Mouse (Mus musculus) megakaryocyte, embryonic 14.5 days (primary cell): ENCODE data around the gene Hivep3. TPM values are rescaled to one million over a fixed set of nuclear protein-coding genes. Genes with fewer than 3 reads are reported as not detected.

Source experiments
- H3K27me3 ChIP-seq: replicated peaks from 2 replicates; pipeline ENCODE3; 2012; ENCODE audit warnings: inconsistent platforms
- H3K36me3 ChIP-seq: replicated peaks from 2 replicates; pipeline ENCODE3; 2012; ENCODE audit warnings: low read length, inconsistent platforms, mixed read lengths
- H3K4me1 ChIP-seq: 2 replicates; pipeline ENCODE4 v1.6.1; 2012; ENCODE audit warnings: inconsistent platforms
- H3K4me3 ChIP-seq: replicated peaks from 2 replicates; pipeline ENCODE3; 2012; ENCODE audit warnings: moderate library complexity, mild to moderate bottlenecking, inconsistent platforms
- H3K9me3 ChIP-seq: 2 replicates; pipeline ENCODE4 v1.6.1; 2012; ENCODE audit warnings: inconsistent platforms
- FLI1 ChIP-seq: IDR thresholded peaks from 2 replicates; pipeline ENCODE4 v1.6.1; 2012; ENCODE audit warnings: low read length, inconsistent platforms, mixed read lengths
- GATA1 ChIP-seq: IDR thresholded peaks from 3 replicates; pipeline ENCODE4 v1.6.1; 2012; ENCODE audit warnings: mixed read lengths, low read length, inconsistent platforms, borderline replicate concordance
- polyA plus RNA-seq: library from polyadenylated mRNA; stranded (reverse); fragments of >175 nt; gene quantifications from 2 replicates; pipeline ENCODE4 v1.2.3, GENCODE M21; 2012; ENCODE audit warnings: low replicate concordance; ENCODE audit not compliant: insufficient read depth

The Hivep3 gene
- polyA plus RNA-seq, 1 experiment, result 10.4 TPM

DNA sequence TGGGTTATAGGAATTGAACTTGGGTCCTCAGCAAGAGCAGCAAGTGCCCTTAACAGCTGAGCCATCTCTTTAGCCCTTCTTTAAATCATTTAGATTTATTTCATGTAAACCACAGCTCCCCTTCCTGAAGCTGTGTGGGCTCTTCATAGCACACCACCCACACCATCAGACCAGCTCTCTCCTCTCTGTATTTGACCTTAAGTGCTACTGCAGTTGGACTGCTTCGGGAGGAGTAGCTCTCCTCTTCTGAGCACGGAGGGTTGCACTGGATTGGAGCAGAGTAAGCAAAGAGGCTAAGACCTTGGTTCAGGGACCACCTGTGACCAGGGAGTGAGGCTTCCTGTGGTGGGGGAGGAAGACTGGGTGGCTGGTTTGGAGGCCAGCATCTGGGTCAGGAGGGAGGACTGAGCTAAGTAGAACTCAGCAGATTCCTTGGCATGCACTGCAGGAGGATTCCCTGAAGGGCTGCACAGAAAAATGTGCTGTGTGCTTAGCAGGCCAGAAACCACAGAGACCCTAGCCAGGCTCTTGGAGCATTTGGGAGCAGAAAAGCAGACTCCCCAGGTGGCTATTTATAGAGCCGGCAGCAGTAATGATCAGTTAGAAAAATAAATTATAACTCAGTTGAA is 132.4 kb downstream of the Hivep3 start:
- Histone ChIP-seq H3K4me1 (peaks cover 92% of the 10 kb centered on the region), H3K4me3 (no peak overlapping the region), H3K27me3 (no peaks in the 10 kb centered on the region), H3K36me3 (peaks cover 73% of the 10 kb centered on the region), H3K9me3 (no peaks in the 10 kb centered on the region)
- TF ChIP-seq FLI1, result no peak
- no peak for TF ChIP-seq GATA1

DNA sequence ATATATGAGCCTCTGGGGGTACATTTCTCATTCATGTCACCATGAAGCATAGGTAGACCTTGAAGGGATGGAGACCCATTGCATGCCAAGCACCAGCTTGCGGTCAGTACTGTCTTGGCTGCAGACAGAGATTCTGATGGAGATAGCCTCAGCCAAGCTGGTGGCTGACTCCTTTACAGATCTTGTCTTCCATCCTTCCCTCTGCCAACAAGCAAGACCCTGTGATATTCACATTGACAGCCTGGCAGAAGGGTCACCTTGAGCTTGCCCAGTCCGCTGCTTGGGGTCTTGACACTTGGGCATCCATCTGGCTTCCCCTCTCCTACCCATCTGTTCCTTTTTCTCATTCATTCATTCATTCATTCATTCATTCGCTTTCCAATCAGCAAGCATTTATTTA is 133.5 kb downstream of the Hivep3 start:
- no peaks in the 10 kb centered on the region for H3K9me3 ChIP-seq
- H3K4me1 ChIP-seq, result peaks cover 92% of the 10 kb centered on the region
- TF ChIP-seq GATA1 (no peak), FLI1 (no peak)

DNA sequence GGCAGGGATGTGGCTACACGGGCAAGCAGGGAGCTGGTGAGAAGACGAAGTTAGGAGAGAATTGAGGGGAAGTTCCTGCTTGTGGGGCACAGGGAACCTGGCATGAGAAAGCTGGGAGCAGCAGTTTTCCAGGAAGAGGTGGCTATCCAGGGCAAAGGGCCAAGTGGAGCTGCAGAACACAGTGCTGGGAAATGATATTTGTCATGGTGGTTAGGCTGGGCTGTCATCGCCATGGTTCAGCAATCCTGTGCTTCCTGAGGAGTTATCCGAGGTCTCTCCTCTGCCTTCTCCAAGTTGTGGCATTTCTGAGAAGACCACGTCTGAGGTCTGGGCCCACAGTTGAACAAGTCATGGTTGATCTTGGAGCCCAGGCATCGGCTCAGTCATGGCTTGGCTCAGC is 136.8 kb downstream of the Hivep3 start:
- H3K4me1 ChIP-seq, result peaks cover 100% of the 10 kb centered on the region
- no peaks in the 10 kb centered on the region for H3K9me3 ChIP-seq
- H3K36me3 ChIP-seq, result peaks cover 71% of the 10 kb centered on the region
- no peaks in the 10 kb centered on the region for H3K27me3 ChIP-seq
- peak overlapping the region; percentile 70 for H3K4me3 ChIP-seq
- peak; percentile 60; the same call in 1 of the 2 replicates for TF ChIP-seq FLI1
- TF ChIP-seq GATA1, result no peak; the same call in 2 of the 3 replicates

More for the DNA sequence above, 133.5 kb downstream of the Hivep3 start:
- Histone ChIP-seq H3K4me3 (peak overlapping the region; percentile 43), H3K36me3 (peaks cover 74% of the 10 kb centered on the region), H3K27me3 (no peaks in the 10 kb centered on the region)

DNA sequence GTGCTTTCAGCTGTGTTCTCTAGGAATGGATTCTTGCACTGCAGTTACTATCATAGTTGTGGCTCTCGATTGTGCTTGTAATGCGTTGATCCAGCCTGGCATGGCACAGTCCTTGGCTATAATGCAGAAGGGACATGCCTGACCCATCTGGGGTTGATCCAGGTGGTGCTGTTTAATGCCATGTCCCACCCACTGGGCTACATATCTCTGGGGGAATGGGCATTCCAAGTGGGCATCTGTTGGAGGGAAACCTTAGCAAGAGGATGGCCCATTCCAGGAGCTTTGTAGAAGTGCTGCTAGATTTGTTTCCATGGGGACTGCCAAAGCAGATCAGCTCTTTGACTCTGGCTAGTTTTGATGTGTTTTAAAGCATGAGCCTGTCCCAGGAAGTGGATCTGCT is 137.9 kb downstream of the Hivep3 start:
- Histone ChIP-seq H3K36me3 (peaks cover 62% of the 10 kb centered on the region), H3K4me1 (peaks cover 100% of the 10 kb centered on the region), H3K27me3 (no peaks in the 10 kb centered on the region), H3K9me3 (no peaks in the 10 kb centered on the region), H3K4me3 (peak overlapping the region; percentile 85)
- TF ChIP-seq GATA1 (no peak), FLI1 (no peak)

DNA sequence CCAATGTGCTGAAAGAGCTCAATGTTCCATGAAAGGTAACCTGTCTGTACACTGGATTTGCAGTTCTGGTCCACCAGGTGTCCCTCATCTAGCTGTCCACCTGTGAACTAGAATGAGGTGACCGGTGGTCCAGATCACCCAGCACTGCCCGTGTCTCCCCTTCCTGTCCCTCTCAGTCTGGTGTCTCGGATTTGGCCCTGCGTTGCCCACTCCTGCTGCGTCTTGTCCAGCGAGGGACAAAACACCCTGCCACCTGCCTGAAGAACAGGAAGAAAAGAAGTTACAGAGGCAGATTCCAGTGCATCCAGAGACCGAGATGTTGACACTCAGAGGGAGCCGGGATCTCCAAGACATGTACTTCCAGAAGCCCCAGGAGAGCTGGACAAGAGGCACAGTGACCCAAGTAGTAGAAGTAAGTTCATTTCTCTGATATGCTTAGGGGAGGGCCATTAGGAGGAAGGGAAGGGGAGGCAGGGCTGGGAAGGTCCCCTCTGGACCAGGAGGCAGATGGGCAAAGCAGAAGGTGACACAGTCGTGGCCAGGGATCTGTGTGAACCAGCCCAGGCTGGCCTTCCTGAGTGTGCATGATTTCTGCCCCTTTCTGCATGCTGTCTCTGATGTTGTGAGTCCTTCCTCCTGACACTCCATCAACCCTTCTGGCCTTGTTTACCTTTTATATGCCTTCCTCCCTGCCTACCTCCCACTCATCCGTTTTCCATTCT is 138.4 kb downstream of the Hivep3 start:
- TF ChIP-seq FLI1 (no peak), GATA1 (no peak)
- H3K4me3 ChIP-seq, result peak overlapping the region; percentile 85

DNA sequence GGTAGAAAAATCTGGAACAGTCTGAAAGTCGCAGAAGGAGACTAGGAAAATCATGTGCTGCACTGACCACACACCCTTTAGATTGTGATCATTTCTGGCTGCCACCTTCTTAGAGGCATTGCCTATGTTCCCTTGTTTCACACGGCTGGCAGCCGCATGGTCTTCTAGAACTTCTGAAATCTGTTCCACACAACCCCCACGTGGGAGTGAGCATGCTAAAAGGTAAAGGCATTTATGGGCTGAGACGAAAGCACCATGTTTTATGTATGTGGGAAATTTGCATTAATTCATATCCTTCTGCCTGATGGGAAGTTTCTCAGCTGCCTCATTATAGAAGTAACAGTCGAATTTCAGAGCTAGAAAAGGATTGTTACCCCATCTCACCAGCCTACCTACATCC is 140.4 kb downstream of the Hivep3 start:
- no peaks in the 10 kb centered on the region for H3K27me3 ChIP-seq
- peaks cover 100% of the 10 kb centered on the region for H3K4me1 ChIP-seq
- peak overlapping the region; percentile 88 for H3K4me3 ChIP-seq
- peaks cover 51% of the 10 kb centered on the region for H3K36me3 ChIP-seq
- no peak for TF ChIP-seq GATA1
- no peaks in the 10 kb centered on the region for H3K9me3 ChIP-seq

More for the DNA sequence above, 138.4 kb downstream of the Hivep3 start:
- Histone ChIP-seq H3K27me3 (no peaks in the 10 kb centered on the region), H3K36me3 (peaks cover 58% of the 10 kb centered on the region), H3K4me1 (peaks cover 100% of the 10 kb centered on the region), H3K9me3 (no peaks in the 10 kb centered on the region)

DNA sequence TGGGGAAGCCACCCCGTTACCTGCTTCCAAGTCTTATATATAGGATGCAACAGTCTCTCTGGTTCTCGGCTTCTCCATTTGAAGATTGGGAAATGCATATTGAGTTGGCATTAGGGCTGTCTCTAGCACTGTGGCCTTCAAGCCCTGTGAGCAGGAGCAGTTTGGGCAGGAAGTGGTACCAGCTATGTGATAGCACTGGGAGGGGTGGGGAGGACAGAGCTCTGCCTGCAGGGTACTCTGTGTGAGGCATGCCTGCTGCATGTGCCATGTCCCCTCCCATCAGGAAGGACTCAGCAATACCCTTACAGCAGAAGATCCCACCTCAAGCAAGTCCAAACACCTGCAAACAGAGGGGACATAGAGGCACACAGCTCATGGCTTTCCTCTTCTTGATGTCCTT is 142.0 kb downstream of the Hivep3 start:
- TF ChIP-seq GATA1, result no peak
- TF ChIP-seq FLI1, result no peak
- H3K4me3 ChIP-seq, result peak overlapping the region; percentile 88
- H3K4me1 ChIP-seq, result peaks cover 100% of the 10 kb centered on the region
- H3K9me3 ChIP-seq, result no peaks in the 10 kb centered on the region
- no peaks in the 10 kb centered on the region for H3K27me3 ChIP-seq
- peaks cover 38% of the 10 kb centered on the region for H3K36me3 ChIP-seq

DNA sequence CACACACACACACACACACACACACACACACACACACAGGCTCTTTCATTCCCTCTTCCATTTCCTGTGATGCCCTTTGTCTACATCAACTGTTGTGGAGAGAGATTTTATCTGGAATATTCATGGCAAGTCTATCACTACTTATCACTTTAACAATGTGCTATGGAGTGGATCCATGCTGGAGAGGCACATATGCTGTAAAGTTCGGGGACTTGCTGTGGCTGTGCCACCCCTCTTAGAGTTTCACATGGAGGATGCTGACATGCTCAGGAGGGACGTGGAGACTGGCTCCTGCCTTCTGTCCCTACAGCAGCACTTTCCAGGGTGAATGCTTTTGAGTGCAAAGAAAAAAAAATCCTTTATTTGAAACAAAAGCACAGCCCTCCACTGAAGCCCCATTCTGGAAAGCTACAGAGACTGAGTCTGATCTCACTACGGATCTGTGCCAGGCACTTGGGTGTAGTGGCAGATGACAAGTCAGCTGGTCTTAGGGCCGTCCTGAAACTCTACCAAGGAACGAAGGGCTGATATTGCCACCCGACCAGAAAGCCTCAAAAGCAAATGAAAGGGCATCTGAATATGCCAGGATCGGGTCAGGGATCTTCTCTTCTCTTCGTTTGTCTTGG is 143.1 kb downstream of the Hivep3 start:
- peaks cover 100% of the 10 kb centered on the region for H3K4me1 ChIP-seq
- no peaks in the 10 kb centered on the region for H3K27me3 ChIP-seq
- H3K4me3 ChIP-seq, result no peak overlapping the region
- no peaks in the 10 kb centered on the region for H3K9me3 ChIP-seq
- H3K36me3 ChIP-seq, result peaks cover 32% of the 10 kb centered on the region
- no peak for TF ChIP-seq FLI1
- TF ChIP-seq GATA1, result no peak

DNA sequence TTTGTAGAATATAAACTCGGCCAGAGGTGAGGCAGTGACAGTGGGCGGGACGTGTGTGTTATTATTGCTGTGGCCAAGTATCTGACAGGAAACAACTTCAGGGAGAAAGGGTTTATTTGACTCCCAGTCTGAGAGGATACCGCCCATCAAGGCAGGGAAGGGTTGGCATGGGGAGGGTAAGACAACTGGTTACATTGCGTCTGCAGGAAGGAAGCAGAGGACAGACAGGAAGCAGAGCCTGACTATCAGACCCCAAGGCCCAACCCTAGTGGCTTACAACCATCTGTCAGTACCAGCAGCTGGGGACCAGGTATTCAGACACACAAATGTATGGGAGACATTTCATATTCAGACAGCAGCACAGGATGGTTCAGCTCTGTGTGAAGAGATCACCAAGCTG is 144.6 kb downstream of the Hivep3 start:
- Histone ChIP-seq H3K4me3 (peak overlapping the region; percentile 62), H3K9me3 (no peaks in the 10 kb centered on the region), H3K27me3 (no peaks in the 10 kb centered on the region), H3K36me3 (peaks cover 20% of the 10 kb centered on the region), H3K4me1 (peaks cover 100% of the 10 kb centered on the region)
- no peak; the same call in 2 of the 3 replicates for TF ChIP-seq GATA1
- 0 out of 2 replicates have a peak, but pooled peaks have one; percentile 60 for TF ChIP-seq FLI1

DNA sequence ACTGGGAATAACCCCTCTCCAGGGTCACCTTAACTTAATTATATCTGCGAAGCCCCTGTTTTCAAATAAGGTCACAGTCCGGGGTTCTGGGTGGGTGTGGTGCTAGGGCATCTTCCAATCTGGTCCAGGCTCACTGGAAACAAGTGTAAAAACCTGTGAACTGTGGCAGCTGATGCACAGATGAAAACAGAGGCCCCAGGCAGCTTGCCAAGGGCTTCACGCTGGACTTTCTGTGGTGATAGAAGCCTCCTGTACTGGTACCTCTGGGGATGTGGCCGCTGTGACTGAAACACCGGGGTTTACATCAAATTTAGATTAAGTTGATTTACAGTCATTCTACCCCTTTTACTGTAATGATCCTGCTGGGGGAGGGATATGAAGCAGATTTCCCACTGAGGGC is 146.1 kb downstream of the Hivep3 start:
- no peak for TF ChIP-seq FLI1
- no peak for TF ChIP-seq GATA1
- Histone ChIP-seq H3K9me3 (no peaks in the 10 kb centered on the region), H3K27me3 (no peaks in the 10 kb centered on the region)

More for the DNA sequence above, 146.1 kb downstream of the Hivep3 start:
- H3K4me1 ChIP-seq, result peaks cover 100% of the 10 kb centered on the region
- no peak overlapping the region for H3K4me3 ChIP-seq
- H3K36me3 ChIP-seq, result peaks cover 7% of the 10 kb centered on the region
